Mouse (Mus musculus) ES-Bruce4 (cell line): ENCODE data around the gene Pbx1.

Experiments
- CTCF ChIP-seq: IDR thresholded peaks from one replicate; pipeline ENCODE4 v1.8.1; 2011; ENCODE audit warnings: low read depth, low read length
- EP300 ChIP-seq: IDR thresholded peaks from 2 replicates; pipeline ENCODE4 v1.6.1; 2011; ENCODE audit warnings: low read depth, low read length; ENCODE audit not compliant: insufficient read depth
- POLR2A ChIP-seq: IDR thresholded peaks from one replicate; pipeline ENCODE4 v1.8.1; 2011; ENCODE audit warnings: low read length; ENCODE audit not compliant: insufficient read depth

GRCm38 (mm10) chr1:168386159-168386558, 45.9 kb downstream of the Pbx1 start:
- TF ChIP-seq POLR2A (no peak), CTCF (no peak), EP300 (no peak)
